Mouse (Mus musculus) spleen, adult 2 months (tissue): ENCODE data around the gene Plxdc2. TPM values are rescaled to one million over a fixed set of nuclear protein-coding genes. Genes with fewer than 3 reads are reported as not detected.

Source experiments
- DNase-seq, 2 experiments: peaks; one replicate each; pipeline versions ENCODE4 v3.0.0 to v3.0.0-alpha.2; 2012 to 2021; ENCODE audit warnings: low spot score in 2 of 2, low read depth in 1 of 2
- H3K27ac ChIP-seq: fragments of 200-500 bp; 2 replicates; pipeline ENCODE4 v1.5.1; 2012; ENCODE audit warnings: low read length, inconsistent platforms; ENCODE audit not compliant: insufficient read depth
- H3K27me3 ChIP-seq: fragments of 200-500 bp; 2 replicates; pipeline ENCODE4 v1.6.1; 2012; ENCODE audit warnings: mild to moderate bottlenecking, moderate library complexity, low read length, inconsistent platforms; ENCODE audit not compliant: control insufficient read depth, insufficient read depth
- H3K36me3 ChIP-seq: fragments of 200-500 bp; 2 replicates; pipeline ENCODE4 v1.6.1; 2012; ENCODE audit warnings: mild to moderate bottlenecking, low read length, inconsistent platforms; ENCODE audit not compliant: control insufficient read depth, insufficient read depth
- H3K4me1 ChIP-seq: fragments of 200-500 bp; 2 replicates; pipeline ENCODE4 v1.6.1; 2011; ENCODE audit warnings: inconsistent platforms; ENCODE audit not compliant: control insufficient read depth, insufficient read depth, insufficient read length
- H3K4me3 ChIP-seq: fragments of 200-500 bp; 2 replicates; pipeline ENCODE4 v1.5.1; 2011; ENCODE audit warnings: mild to moderate bottlenecking, inconsistent platforms; ENCODE audit not compliant: insufficient read depth, insufficient read length; ENCODE audit errors: extremely low read depth
- CTCF ChIP-seq: fragments of 200-500 bp; IDR thresholded peaks from 2 replicates; pipeline ENCODE4 v1.5.1; 2011; ENCODE audit warnings: mild to moderate bottlenecking, inconsistent platforms; ENCODE audit not compliant: insufficient read depth, insufficient read length, insufficient replicate concordance; ENCODE audit errors: extremely low read depth
- POLR2A ChIP-seq: fragments of 200-500 bp; IDR thresholded peaks from 2 replicates; pipeline ENCODE4 v1.6.1; 2011; ENCODE audit warnings: low read depth, low read length, inconsistent platforms
- WGBS: fragments of 180-500 bp; shearing (Covaris S2); methylation state at CpG from one replicate; pipeline ENCODE4 v1.1.7; 2018; 5-methylcytosine and 5-hydroxymethylcytosine counted together
- polyA plus RNA-seq: library from polyadenylated mRNA; depleted of rRNA; stranded (reverse); fragments of >200 nt; gene quantifications from 2 replicates; pipeline ENCODE4 v1.2.3, GENCODE M21; 2012

Plxdc2 gene
- polyA plus RNA-seq, 1 experiment, result 1.5 TPM

DNA sequence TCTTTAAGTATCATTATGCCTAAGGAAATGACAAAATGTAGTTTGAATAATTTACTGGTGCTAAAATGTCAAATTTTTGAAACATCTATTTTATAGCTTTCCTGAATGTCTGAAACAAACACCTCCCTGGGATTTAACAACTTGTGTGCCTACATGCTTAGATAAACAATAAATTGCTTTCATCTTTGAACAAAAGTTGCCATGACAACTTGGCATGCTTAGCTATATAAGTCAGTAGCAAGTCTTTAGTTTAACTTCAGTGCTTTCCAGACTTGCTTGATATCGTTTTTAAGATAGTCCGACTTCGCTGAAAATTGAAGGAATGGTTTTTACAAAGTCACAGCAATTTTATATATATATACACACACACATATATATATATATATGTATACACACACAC is 189.1 kb downstream of the Plxdc2 start:
- no peak for DNase-seq
- Histone ChIP-seq H3K36me3 (no peaks in the 10 kb centered on the region), H3K4me3 (no peak overlapping the region; the same call in 1 of the 2 replicates), H3K27ac (no peak overlapping the region), H3K4me1 (no peaks in the 10 kb centered on the region), H3K27me3 (no peaks in the 10 kb centered on the region)
- no peak for TF ChIP-seq CTCF
- no peak for TF ChIP-seq POLR2A
- 86% methylated on average over 3 of the region's 3 CpGs for WGBS

- DNase-seq, result no peak
- H3K4me3 ChIP-seq, result no peak overlapping the region
- whole genome bisulfite sequencing, result 88% methylated on average over 4 of the region's 4 CpGs
- H3K36me3 ChIP-seq, result no peaks in the 10 kb centered on the region
- no peaks in the 10 kb centered on the region for H3K27me3 ChIP-seq
- TF ChIP-seq POLR2A (no peak), CTCF (no peak)
- no peak overlapping the region for H3K27ac ChIP-seq
- no peaks in the 10 kb centered on the region for H3K4me1 ChIP-seq
Measured at GRCm38 (mm10) chr2:16559287-16559686, 203.2 kb downstream of the Plxdc2 start.

DNA sequence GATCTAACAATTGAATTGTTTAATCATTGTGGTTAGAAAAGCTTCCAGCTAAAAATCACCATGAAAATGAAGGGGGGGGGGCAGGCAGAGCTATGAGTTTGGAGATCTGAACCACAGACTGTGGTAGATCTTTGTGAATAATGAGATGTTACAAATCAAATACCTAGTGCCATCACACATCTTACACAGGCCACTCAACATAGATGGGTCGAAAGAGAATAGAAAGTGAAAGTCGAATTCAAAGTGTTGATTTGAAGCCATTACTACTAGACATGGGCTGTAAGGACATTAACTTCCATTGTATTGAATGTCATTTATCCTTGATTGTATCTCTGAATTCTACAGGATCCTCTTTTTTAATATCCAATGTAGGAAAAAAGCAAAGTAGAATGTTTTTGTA is 212.2 kb downstream of the Plxdc2 start:
- 61% methylated on average over 2 of the region's 2 CpGs for WGBS
- no peaks in the 10 kb centered on the region for H3K27me3 ChIP-seq
- H3K4me3 ChIP-seq, result no peak overlapping the region; the same call in 1 of the 2 replicates
- no peaks in the 10 kb centered on the region for H3K4me1 ChIP-seq
- DNase-seq, result no peak
- no peaks in the 10 kb centered on the region for H3K36me3 ChIP-seq
- TF ChIP-seq CTCF (no peak), POLR2A (no peak)
- H3K27ac ChIP-seq, result no peak overlapping the region

- no peak for TF ChIP-seq POLR2A
- TF ChIP-seq CTCF, result no peak
- Histone ChIP-seq H3K27me3 (no peaks in the 10 kb centered on the region), H3K4me3 (no peak overlapping the region), H3K27ac (no peak overlapping the region), H3K4me1 (no peaks in the 10 kb centered on the region), H3K36me3 (no peaks in the 10 kb centered on the region)
- DNase-seq, result no peak
- WGBS, result 93% methylated on average over 13 of the region's 13 CpGs
Measured at GRCm38 (mm10) chr2:16571169-16571751, 215.2 kb downstream of the Plxdc2 start.

DNA sequence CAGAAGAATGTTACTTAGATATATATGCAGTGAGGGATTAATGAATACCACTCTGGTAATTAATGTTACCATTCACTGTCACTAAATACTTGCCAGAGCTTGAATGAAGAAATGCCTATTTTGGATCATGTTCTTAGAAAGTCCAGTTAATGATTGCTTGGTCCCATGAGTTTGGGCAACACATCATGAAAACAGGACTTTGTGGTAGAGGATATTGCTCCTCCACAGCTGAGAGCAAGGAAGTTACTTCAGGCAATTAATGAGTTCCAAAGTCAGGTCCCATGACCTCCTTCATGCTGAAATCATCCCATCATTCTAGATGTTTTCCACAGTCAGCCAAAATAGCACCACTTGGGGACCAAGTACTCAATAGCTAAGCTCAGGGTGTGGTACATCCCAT is 220.5 kb downstream of the Plxdc2 start:
- H3K4me1 ChIP-seq, result no peaks in the 10 kb centered on the region
- H3K36me3 ChIP-seq, result no peaks in the 10 kb centered on the region
- no peaks in the 10 kb centered on the region for H3K27me3 ChIP-seq
- TF ChIP-seq CTCF (no peak), POLR2A (no peak)
- DNase-seq, result no peak
- H3K4me3 ChIP-seq, result no peak overlapping the region
- no peak overlapping the region for H3K27ac ChIP-seq

- Histone ChIP-seq H3K4me1 (no peaks in the 10 kb centered on the region), H3K27me3 (no peaks in the 10 kb centered on the region), H3K4me3 (no peak overlapping the region), H3K27ac (no peak overlapping the region), H3K36me3 (no peaks in the 10 kb centered on the region)
- no peak for TF ChIP-seq CTCF
- TF ChIP-seq POLR2A, result no peak
- DNase-seq, result no peak
- 84% methylated on average over 1 of the region's 1 CpGs for WGBS
Measured at GRCm38 (mm10) chr2:16578153-16578552, 222.0 kb downstream of the Plxdc2 start.

- Histone ChIP-seq H3K4me3 (no peak overlapping the region), H3K27ac (no peak overlapping the region), H3K36me3 (no peaks in the 10 kb centered on the region), H3K27me3 (no peaks in the 10 kb centered on the region), H3K4me1 (no peaks in the 10 kb centered on the region)
- DNase-seq, result no peak
- TF ChIP-seq CTCF (no peak), POLR2A (no peak)
Measured at GRCm38 (mm10) chr2:16588546-16588945, 232.4 kb downstream of the Plxdc2 start.
